Mouse (Mus musculus) forebrain, embryonic 15.5 days (tissue): ENCODE data around the gene Efhc1. TPM values are rescaled to one million over a fixed set of nuclear protein-coding genes. Genes with fewer than 3 reads are reported as not detected.

Experiments
- ATAC-seq: fragments of 200-750 bp; cut with Nextera tagmentation; replicated peaks from 2 replicates; pipeline ENCODE4 v1.8.0; 2017; ENCODE audit warnings: mild to moderate bottlenecking, moderate TSS enrichment, moderate library complexity
- H3K27ac ChIP-seq: fragments of 300-500 bp; sonication (generic); replicated peaks from 2 replicates; pipeline ENCODE4 v1.5.1; 2015; ENCODE audit warnings: mild to moderate bottlenecking, inconsistent platforms
- H3K27me3 ChIP-seq: fragments of 300-500 bp; sonication (generic); 2 replicates; pipeline ENCODE4 v1.6.1; 2015; ENCODE audit warnings: inconsistent platforms
- H3K36me3 ChIP-seq: fragments of 300-500 bp; sonication (generic); 2 replicates; pipeline ENCODE4 v1.6.1; 2015; ENCODE audit warnings: mild to moderate bottlenecking, inconsistent platforms
- H3K4me1 ChIP-seq: fragments of 300-500 bp; sonication (generic); 2 replicates; pipeline ENCODE4 v1.6.1; 2015; ENCODE audit warnings: inconsistent platforms
- H3K4me2 ChIP-seq: fragments of 300-500 bp; sonication (generic); replicated peaks from 2 replicates; pipeline ENCODE4 v1.6.1; 2015; ENCODE audit warnings: mild to moderate bottlenecking, inconsistent platforms
- H3K4me3 ChIP-seq: fragments of 300-500 bp; sonication (generic); 2 replicates; pipeline ENCODE4 v1.5.1; 2015; ENCODE audit warnings: mild to moderate bottlenecking, inconsistent platforms
- H3K9ac ChIP-seq: fragments of 300-500 bp; sonication (generic); replicated peaks from 2 replicates; pipeline ENCODE4 v1.6.1; 2015; ENCODE audit warnings: mild to moderate bottlenecking, inconsistent platforms
- H3K9me3 ChIP-seq: fragments of 300-500 bp; sonication (generic); 2 replicates; pipeline ENCODE4 v1.6.1; 2016; ENCODE audit warnings: inconsistent platforms
- WGBS: fragments of 180-500 bp; shearing (Covaris S2); methylation state at CpG from one replicate; pipeline ENCODE4 v1.1.7; 2015; ENCODE audit warnings: mixed read lengths; 5-methylcytosine and 5-hydroxymethylcytosine counted together
- polyA plus RNA-seq: library from polyadenylated mRNA; unstranded; fragments of >200 nt; fragmentation: Nextera tagmentation; extraction: Ambion mirVana; gene quantifications from 2 replicates; pipeline ENCODE4 v1.2.1, GENCODE M21; 2015

Gene Efhc1
- polyA plus RNA-seq, 1 experiment from 2014 or later: 2.0 TPM

DNA sequence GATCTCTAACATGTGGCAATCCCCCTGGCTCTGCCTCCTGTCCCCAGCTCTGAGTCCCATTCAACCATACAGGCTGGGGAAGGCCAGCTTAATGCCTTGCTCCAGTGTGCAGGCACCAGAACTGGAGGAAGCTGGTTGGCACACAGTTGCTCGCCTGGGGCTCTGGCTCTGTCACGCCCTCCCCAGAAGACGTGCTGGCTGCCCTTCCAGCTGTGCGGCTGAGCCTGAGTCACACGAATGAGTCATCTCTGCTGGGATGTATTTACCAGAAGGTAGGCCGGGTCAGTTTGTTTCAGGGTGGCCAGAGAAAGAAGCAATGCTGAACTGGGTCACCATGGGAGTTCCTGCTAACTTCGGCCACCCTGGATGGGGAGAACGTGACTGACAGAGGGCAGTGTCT lies 63.0 kb downstream of the Efhc1 start:
- H3K27me3 ChIP-seq: no peaks in the 10 kb centered on the region
- H3K27ac ChIP-seq: no peak overlapping the region
- H3K9ac ChIP-seq: no peak overlapping the region
- 71% methylated on average over 8 of the region's 8 CpGs for WGBS
- H3K4me1 ChIP-seq: no peaks in the 10 kb centered on the region
- no peak for ATAC-seq
- H3K9me3 ChIP-seq: no peaks in the 10 kb centered on the region
- no peaks in the 10 kb centered on the region for H3K36me3 ChIP-seq
- H3K4me3 ChIP-seq: no peak overlapping the region
- H3K4me2 ChIP-seq: no peak overlapping the region

DNA sequence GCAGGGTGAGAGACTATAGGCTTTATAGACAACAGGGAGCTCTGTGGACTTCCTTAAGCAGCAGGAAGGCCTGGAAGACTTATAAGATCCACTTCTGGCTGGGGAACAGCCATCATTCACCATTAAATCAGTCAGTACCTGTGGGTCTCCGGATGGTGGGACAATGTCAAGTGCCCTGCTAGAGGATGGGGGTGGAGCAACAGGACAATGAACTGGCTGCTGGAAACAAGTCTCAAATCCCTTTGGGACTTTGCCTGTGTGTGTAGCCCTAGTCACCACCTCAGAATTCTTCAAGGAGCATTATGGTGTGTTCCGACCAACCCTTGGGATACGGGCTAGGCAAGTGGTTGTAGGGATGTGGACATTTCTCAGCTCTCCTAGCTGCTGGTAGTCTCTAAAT lies 71.7 kb downstream of the Efhc1 start:
- H3K4me3 ChIP-seq: no peak overlapping the region
- no peak overlapping the region for H3K9ac ChIP-seq
- no peak overlapping the region for H3K27ac ChIP-seq
- no peaks in the 10 kb centered on the region for H3K27me3 ChIP-seq
- no peak overlapping the region for H3K4me2 ChIP-seq
- ATAC-seq: no peak
- 84% methylated on average over 3 of the region's 3 CpGs for WGBS
- no peaks in the 10 kb centered on the region for H3K36me3 ChIP-seq
- H3K9me3 ChIP-seq: no peaks in the 10 kb centered on the region
- no peaks in the 10 kb centered on the region for H3K4me1 ChIP-seq

DNA sequence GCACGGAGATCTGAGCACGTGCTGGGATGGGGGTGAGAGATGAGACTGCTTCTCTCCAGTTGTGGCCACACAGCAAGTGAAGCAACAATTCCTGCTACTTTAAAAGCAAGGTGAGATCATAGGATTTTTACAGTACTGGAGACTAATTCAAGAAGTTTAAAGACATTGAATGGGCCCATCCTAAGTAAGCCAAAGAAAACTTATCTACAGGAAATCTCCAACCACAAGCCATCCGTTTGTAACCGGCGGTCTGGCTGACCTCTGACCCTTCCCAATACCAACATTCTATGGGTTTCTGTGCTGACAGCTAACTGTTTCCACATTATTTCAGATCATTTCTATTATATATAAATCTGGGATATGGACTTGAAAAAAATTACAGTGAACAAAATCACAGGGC lies 73.8 kb downstream of the Efhc1 start:
- no peak overlapping the region for H3K4me2 ChIP-seq
- no peaks in the 10 kb centered on the region for H3K36me3 ChIP-seq
- no peak overlapping the region for H3K9ac ChIP-seq
- H3K9me3 ChIP-seq: no peaks in the 10 kb centered on the region
- H3K4me1 ChIP-seq: no peaks in the 10 kb centered on the region
- no peaks in the 10 kb centered on the region for H3K27me3 ChIP-seq
- no peak for ATAC-seq
- no peak overlapping the region for H3K27ac ChIP-seq
- 92% methylated on average over 5 of the region's 5 CpGs for WGBS
- no peak overlapping the region for H3K4me3 ChIP-seq

DNA sequence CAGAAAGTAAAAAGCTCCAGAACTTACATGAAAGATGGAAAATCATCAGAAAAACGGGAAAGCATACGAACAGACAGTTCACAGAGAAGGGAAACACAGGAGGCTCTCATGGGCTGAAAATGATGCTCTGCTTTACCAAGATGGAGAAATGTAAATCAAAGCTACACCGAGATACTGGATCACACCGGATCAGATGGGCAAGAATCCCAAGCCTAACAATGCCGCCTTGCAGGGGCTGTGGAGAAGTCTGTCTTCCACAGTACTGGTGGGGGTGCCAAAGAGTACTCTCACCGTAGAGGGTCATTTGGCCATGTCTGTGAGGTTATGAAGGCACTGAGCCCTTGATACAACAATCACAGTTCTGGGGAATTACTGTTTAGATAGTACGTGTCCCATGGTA lies 75.1 kb downstream of the Efhc1 start:
- Histone ChIP-seq H3K27me3 (no peaks in the 10 kb centered on the region), H3K4me3 (no peak overlapping the region), H3K9me3 (no peaks in the 10 kb centered on the region), H3K36me3 (no peaks in the 10 kb centered on the region), H3K4me1 (no peaks in the 10 kb centered on the region), H3K4me2 (no peak overlapping the region), H3K9ac (no peak overlapping the region), H3K27ac (no peak overlapping the region)
- no peak for ATAC-seq
- 77% methylated on average over 7 of the region's 7 CpGs for whole genome bisulfite sequencing

DNA sequence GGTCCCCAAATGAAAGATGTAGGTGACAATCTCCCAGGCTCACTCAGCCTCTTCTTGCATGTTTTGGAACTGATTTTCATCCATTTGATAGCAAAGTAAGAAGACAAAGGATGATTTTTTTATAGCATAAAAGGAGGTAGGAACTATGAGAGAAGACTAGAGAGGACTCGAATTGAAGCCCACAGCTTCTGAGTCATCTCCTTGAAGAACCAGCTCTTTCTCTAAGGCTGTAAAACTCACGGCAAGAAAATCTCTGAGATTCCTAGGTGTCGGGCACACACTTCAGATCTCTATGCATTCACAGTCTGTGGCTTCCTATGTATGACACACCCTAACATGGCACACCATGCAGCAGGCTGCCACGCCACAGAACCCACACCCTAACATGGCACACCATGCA lies 77.6 kb downstream of the Efhc1 start:
- Histone ChIP-seq H3K9me3 (no peaks in the 10 kb centered on the region), H3K4me3 (no peak overlapping the region), H3K4me2 (no peak overlapping the region), H3K27me3 (no peaks in the 10 kb centered on the region), H3K4me1 (no peaks in the 10 kb centered on the region), H3K27ac (no peak overlapping the region), H3K9ac (no peak overlapping the region), H3K36me3 (no peaks in the 10 kb centered on the region)
- ATAC-seq: no peak
- WGBS: 90% methylated on average over 4 of the region's 4 CpGs

DNA sequence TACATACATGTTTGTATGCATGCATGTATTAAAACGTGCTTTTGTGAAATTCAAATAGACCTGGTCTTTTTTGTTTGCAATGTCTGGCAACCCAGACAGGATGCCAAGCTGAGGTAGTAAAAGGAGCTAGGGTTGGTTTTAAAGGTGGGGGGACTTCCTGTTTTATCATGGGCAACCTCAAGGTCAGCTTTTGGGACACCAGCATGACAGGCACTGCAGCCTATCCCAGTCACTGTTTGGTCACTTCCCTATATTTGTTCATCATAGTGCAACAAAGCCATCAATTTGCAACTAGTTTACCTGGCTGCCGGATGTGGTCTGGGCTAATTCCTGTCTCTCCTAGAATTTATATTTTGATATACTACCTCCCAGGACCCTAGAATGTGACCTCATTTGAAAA lies 80.2 kb downstream of the Efhc1 start:
- ATAC-seq: no peak
- Histone ChIP-seq H3K27me3 (no peaks in the 10 kb centered on the region), H3K9me3 (no peaks in the 10 kb centered on the region), H3K4me3 (no peak overlapping the region), H3K4me1 (no peaks in the 10 kb centered on the region), H3K36me3 (no peaks in the 10 kb centered on the region), H3K4me2 (no peak overlapping the region), H3K9ac (no peak overlapping the region), H3K27ac (no peak overlapping the region)
- WGBS: 98% methylated on average over 2 of the region's 2 CpGs

DNA sequence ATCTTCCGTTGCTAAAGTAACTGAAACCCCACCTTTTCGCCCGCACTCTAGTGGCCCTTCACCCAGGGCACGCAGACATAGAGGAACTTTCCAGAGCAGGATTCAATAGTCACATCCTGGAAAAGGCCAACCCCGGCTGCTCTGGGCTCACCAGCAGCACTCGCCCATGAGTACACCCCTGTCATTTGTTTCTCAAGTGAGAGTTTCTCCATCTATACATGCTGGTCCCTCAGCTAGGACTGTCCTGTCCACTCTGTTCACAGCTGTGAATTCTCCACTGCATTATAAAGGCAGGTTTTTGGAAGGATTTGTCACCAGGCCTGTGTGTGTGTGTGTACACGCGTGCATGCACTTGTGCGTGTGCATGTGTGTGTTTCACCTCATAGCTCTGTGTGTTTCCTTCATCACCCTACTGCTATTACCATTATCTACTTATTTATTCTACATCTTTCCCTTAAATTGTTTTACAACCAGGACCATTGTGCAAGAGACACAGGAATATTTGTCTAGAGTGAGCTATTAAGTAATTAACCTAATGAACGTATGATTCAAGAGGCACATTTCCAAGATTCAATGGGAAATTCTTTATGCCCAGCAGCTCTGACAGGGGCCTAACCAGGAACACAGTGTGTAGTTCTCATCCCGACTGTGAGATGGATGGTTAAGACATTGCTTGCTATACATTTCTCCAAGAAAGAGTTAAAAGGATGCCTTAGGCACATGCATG lies 81.8 kb downstream of the Efhc1 start:
- 87% methylated on average over 11 of the region's 11 CpGs for WGBS
- no peak overlapping the region for H3K4me2 ChIP-seq
- no peak for ATAC-seq

DNA sequence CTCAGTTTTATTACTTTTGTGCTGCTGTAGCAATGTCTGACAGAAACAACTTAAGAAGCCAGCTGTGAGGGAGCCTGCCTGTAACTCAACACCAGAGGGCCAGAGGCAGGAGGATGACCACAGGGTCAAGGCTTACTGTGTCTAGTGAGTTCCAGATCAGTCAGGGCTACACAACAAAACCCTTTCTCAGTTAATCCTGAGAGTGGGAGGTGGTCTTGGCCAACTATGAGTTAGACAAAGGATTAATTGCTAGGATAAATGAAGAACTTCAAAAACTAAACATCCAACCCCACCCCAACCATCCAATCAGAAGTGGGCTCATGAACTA lies 82.3 kb downstream of the Efhc1 start:
- Histone ChIP-seq H3K9me3 (no peaks in the 10 kb centered on the region), H3K36me3 (no peaks in the 10 kb centered on the region)
- ATAC-seq: no peak

More for the DNA sequence above, 81.8 kb downstream of the Efhc1 start:
- Histone ChIP-seq H3K36me3 (no peaks in the 10 kb centered on the region), H3K4me1 (no peaks in the 10 kb centered on the region), H3K27me3 (no peaks in the 10 kb centered on the region), H3K9me3 (no peaks in the 10 kb centered on the region), H3K4me3 (no peak overlapping the region), H3K9ac (no peak overlapping the region), H3K27ac (no peak overlapping the region)

DNA sequence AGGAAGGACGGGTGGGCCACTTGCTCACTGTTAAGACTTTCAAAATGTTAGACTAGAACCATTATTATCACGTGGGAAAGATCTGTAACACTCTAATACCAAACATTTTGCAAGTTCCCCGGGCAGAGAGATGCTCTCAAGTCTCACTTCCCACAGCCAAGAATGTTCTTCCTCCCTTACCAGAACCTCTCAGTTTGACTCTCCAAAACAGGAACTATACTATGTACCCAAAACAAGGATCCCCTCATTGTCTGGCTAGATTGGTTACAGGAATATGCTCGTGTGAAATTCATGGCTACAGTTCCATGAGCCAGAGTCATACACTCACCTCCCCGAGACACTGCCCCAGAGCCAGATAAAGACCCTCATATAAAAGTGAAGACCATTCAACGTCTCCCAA lies 84.5 kb downstream of the Efhc1 start:
- H3K9ac ChIP-seq: no peak overlapping the region
- H3K27ac ChIP-seq: no peak overlapping the region
- no peak overlapping the region for H3K4me2 ChIP-seq
- H3K27me3 ChIP-seq: no peaks in the 10 kb centered on the region
- H3K4me1 ChIP-seq: no peaks in the 10 kb centered on the region
- H3K9me3 ChIP-seq: no peaks in the 10 kb centered on the region
- no peak overlapping the region for H3K4me3 ChIP-seq
- no peaks in the 10 kb centered on the region for H3K36me3 ChIP-seq
- 91% methylated on average over 6 of the region's 6 CpGs for WGBS
- no peak for ATAC-seq

More for the DNA sequence above, 82.3 kb downstream of the Efhc1 start:
- Histone ChIP-seq H3K27me3 (no peaks in the 10 kb centered on the region), H3K9ac (no peak overlapping the region), H3K4me2 (no peak overlapping the region), H3K4me3 (no peak overlapping the region), H3K4me1 (no peaks in the 10 kb centered on the region), H3K27ac (no peak overlapping the region)

DNA sequence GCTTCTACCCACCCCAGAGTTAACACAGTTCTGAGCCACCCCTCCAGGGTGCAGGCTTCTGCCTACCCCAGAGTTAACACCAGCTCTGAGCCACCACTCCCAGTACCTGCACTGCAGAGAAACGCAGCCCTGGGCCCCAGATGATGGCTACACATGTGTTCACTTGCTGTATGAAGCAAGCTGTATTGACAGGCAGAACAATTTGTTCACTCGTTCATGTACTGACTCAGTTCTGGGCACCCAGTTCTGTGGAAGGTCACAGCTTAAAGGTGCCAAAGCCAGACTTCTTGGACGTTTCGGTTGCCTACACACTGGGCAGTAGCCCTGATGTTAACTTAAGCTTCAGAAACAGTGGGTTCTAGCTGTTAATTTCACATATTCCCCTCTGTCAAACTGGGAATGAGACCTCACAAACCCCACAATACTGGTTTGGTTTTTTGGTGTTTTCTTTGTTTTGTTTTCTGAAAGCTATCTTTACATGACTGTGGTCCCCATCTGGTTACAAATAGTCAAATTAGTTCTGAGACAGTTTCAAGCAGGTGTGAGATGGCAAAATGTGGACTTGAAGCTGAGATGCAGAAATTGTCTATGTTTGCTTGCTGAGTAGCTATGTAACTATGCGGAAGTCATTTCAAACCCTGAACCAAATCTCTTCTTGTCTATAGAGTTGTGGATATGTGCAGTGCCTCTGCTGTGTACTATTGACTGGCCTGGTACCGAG lies 86.6 kb downstream of the Efhc1 start:
- WGBS: 88% methylated on average over 6 of the region's 6 CpGs
- H3K9me3 ChIP-seq: no peaks in the 10 kb centered on the region
- H3K36me3 ChIP-seq: no peaks in the 10 kb centered on the region
- no peaks in the 10 kb centered on the region for H3K4me1 ChIP-seq
- no peak overlapping the region for H3K4me3 ChIP-seq
- H3K27me3 ChIP-seq: no peaks in the 10 kb centered on the region
- H3K27ac ChIP-seq: no peak overlapping the region
- ATAC-seq: no peak
- no peak overlapping the region for H3K9ac ChIP-seq
- no peak overlapping the region for H3K4me2 ChIP-seq

DNA sequence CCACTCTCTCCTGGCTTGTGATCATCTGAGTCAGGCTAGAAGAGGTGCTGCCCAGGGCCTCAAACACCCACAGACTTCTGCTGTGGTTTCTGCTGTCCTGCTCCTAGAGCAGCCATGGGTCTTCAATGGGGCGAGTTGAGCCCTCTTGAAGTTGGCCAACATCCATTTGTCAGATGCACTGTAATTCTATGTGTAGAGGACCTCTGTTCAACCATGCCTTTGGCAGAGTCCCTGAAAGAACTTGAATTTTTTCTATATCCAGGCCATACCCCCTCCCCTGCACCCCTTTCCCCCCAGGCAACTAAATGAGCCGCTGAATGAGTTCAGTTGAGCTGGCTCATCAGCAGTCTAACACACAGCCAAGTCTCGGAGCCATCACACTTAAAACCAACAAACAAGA lies 88.1 kb downstream of the Efhc1 start:
- no peaks in the 10 kb centered on the region for H3K36me3 ChIP-seq
- no peaks in the 10 kb centered on the region for H3K27me3 ChIP-seq
- no peaks in the 10 kb centered on the region for H3K9me3 ChIP-seq
- H3K27ac ChIP-seq: no peak overlapping the region
- WGBS: 74% methylated on average over 3 of the region's 3 CpGs
- no peak for ATAC-seq
- no peak overlapping the region for H3K4me2 ChIP-seq
- H3K9ac ChIP-seq: no peak overlapping the region
- H3K4me1 ChIP-seq: no peaks in the 10 kb centered on the region
- H3K4me3 ChIP-seq: no peak overlapping the region

DNA sequence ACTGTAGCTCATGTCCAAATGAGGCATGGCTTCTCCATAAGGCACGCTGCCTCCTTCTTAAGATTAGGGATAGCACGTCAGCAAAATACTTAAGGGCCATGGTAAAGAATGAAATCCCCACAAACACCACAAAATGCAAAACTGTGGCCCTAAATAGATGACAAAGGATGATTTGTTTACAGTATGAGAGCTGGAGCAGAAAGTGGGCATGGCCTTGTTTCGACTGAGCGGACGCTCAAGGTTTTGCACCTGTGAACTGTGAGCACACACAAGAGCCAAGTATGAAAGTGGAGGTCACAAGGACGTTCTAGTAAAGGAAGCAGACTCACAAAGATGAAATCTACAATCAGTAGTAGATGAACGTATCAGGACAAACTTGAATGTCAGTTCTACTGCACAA lies 88.7 kb downstream of the Efhc1 start:
- Histone ChIP-seq H3K9me3 (no peaks in the 10 kb centered on the region), H3K9ac (no peak overlapping the region), H3K36me3 (no peaks in the 10 kb centered on the region), H3K4me2 (no peak overlapping the region), H3K4me1 (no peaks in the 10 kb centered on the region), H3K4me3 (no peak overlapping the region), H3K27ac (no peak overlapping the region), H3K27me3 (no peaks in the 10 kb centered on the region)
- ATAC-seq: no peak
- 94% methylated on average over 7 of the region's 7 CpGs for WGBS
